Mouse (Mus musculus) layer of hippocampus, adult 18-20 months (tissue): ENCODE results near the gene Zfp12. TPM values are rescaled to one million over a fixed set of nuclear protein-coding genes. Genes with fewer than 3 reads are reported as not detected.

Experiments used
- DNase-seq, 2 experiments: peaks; one replicate each; pipeline ENCODE4 v3.0.0; 2022; ENCODE audit warnings: low spot score in 2 of 2
- total RNA-seq, 2 experiments: library from RNA; stranded (reverse); gene quantifications; 2 replicates each; pipeline ENCODE4 v1.2.3; 2021

Gene Zfp12
- total RNA-seq, 2 experiments from 2014 or later = 31.6 to 36.7 TPM

DNA sequence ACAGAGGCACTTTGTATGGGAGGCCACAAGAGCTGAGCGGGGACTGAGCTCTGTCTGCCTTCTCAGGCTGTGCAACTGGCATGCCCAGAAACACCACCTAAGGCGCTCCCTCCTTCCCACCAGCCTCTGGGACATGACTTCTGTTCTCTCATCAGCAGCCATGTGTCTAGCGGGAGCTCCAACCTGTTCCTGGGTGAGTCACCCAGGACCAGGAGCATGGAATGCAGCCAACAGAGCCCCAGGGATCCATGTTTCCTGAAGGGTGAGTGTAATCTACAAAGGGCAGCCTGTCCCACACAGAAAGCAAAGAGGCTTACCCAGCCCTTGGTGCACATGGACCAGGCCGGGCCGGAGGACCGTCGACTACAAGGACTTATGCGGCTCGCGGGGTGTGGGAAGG, 29.7 kb downstream of the Zfp12 start:
- peak in 1 of 2 experiments; percentile 59 for DNase-seq

DNA sequence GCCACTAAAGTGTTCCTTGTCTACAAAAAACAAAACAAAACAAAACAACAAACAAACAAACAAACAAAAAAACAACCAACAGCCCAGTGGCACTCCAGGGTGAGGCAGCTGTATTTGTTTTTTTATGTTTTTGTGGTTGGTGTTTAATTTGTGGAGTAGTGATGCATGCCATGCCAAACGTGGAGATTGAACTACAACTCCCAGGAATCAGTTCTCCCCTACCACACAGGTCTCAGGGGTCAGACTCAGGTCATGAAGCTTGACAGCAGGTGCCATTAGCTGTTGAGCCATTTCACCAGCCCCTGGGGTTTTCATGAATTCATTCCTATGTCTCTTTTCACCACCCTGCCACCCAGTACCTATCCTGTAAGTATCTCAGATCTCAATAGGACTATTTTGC, 30.4 kb downstream of the Zfp12 start:
- no peak for DNase-seq

DNA sequence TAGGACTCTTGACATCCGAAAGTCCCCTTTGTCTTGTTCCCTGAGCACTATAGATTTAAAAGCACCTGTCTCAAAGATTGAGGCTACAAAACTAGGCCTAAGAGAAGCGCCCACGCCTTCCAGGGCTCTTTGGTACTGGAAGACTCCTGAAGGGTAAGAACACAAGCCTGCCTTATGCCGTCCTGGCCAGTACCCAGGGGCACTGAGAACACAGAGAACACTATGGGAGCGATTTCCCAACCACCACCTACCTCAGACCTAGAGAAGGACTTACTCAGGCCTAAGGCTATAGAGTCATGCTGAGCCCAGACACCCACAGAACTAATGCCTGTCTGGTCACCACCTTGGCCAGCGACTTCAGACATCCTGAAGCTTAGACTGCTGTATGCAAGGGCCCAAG, 31.8 kb downstream of the Zfp12 start:
- DNase-seq = no peak

DNA sequence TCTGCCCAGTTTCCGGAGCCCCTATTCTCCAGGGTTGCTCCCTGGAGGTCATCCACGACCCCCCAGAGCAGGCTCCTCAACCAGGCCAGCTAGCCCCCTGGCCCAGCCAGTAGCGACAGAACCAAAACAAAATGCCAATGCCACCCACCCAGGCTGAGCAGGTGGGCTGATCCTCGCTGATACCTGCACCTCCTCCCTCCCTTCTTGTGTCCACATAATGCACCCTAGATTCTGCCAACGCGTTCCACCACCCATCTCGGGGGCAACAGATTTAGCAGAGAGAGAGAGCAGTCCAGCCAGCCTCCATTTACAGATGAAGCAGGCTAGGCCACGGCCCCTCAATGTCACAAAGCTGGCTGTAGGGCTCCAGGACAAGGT, 34.0 kb downstream of the Zfp12 start:
- DNase-seq = no peak

DNA sequence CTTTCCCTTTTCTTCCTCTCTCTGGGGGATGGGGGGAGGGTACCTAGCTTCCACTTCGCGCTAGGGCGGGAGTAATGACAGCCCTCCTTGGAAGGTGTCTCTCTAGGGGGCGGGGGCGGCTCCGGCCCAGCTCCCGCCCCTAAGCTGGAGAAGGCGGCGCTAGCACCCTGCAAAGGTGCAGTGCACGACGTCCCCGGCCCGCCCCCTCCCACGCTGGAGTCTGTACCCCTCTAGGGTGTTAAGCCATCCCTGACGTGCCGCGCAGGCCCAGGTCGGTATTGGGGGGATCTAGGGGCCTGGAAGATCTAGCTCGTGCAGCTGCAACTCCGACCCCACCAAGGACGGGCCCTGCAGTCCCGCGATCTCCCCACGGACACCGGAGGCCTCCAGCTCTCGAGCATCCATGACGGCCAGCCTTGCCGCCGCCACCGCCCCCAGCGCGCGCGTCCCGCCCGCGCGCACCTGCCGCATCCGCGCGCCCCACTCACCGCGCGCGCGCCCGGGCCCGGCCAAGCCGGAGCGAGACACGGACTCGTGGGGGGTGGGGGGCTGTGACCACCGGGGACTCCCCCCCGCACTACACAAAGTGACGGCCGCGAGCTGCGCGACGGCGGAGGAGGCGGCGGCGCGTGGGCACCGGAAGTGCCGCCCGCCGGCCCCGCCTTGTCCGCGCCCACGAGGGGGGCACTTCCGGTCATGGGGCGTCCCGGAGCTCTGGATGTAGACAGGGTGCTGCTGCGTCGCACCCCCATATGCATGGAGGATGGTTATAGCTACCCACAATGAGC, 34.6 kb downstream of the Zfp12 start, which contains the start of gene Zfp316:
Zfp316 (minus strand) TSS at position 660 of the 788 bp plus-strand sequence.
- DNase-seq = peak; percentile 60 to 73

DNA sequence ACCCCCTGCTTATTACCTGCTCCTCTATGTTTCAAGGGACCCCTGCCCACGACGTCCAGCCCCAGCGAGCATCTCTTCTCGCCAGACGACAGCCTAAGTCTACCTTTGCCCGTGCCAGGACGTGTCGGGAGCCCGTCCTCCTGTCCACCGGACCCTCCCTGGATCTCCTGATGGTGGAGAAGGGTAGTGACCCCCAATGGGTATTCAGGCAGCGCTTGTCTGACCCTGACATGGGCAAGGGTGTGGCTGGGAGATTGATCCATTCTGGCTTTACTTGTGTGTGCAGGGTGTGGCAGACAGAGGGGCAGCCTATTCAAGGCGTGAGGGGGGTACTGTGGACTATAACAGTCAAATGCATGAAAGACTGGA, 35.2 kb downstream of the Zfp12 start:
- DNase-seq = no peak

DNA sequence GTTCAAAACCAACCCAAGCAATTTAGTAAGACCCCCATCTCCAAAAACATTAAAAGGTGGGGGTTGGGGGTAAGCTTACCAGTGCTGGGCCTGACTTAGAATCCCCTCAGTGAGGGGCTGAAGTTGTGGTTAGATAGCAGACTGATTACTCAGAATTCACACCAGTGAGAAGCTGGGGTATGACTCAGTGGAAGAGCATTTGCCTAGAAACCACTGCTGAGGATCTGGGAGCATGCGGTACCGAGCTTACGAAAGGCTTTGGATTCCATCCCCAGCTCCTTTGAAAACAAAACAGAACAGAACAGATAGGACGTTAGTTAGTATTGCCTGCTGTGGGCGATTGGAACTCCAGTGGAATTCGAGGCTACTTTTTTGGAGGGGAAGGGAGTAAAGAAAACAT, 36.7 kb downstream of the Zfp12 start:
- DNase-seq = peak in 1 of 2 experiments; percentile 74

DNA sequence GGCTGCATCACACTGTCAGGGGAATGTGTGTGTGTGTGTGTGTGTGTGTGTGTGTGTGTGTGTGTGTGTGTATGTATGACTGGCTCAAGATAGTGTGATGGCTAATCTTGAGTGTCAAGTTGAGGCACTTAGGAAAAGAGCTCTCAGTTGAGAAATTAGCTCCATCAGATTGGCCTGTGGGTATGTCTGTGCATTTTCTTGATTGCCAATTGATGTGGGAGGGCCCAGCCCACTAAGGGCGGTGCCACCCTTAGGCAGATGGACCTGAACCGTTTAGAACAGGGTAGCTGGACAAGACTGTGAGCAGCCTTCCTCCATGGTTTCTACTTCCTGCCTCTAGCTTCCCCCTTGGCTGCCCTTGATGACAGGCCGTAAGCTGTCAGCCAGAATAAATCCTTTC, 37.1 kb downstream of the Zfp12 start:
- DNase-seq = no peak

DNA sequence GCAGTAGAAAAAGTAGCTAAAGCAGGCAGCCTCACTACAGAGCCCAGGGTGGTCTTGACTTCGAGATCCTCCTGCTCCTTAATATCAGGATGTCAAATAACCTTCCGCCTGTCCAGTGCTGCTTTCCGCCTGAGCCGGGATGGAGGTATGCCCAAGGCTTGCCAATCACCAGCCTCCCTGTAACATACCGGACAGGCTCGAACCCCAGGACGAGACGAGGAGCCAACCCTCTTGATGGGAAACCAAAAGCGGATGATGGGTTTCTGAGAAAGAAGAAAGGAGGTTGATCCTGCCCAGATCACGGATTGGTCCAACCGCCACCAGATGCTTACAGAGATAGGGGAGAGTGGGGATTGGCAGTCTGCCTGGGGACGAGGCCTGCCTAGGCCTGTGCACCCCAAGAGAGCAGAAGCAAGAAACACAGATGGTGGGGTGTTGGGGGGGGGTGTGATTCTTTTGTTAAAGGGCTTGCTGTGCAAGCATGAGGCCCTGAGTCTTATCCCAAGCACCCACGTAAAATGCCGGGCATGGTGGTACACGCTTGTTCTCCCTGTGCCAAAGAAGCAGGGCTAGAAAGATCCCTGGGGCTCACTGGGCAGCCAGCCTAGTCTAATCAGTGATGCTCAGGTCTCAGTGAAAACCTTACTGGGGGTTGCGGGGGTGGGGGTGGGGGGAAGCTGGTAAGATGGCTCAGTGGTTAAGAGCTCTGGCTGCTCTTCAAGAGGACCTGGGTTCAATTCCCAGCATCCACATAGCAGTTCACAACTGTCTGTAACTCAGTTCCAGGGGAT, 37.8 kb downstream of the Zfp12 start:
- no peak for DNase-seq

DNA sequence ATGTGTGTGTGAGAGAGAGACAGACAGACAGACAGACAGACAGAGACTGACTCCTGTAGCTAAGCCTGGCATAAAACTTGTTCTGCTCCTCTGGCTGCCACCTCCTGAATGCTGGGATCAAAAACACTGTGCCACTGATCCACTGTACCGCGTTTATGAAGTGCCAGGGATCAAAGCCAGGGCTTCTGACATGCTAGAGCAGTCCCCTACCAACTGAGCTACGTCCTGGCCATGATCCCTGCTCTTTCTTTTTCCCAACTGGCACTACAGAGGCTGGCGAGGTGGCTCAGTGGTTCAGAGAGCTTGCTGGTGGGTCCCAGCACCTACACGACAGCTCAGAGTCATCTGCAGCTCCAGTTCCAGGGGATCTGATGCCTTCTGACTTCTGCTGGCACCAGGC, 40.8 kb downstream of the Zfp12 start:
- DNase-seq = no peak

DNA sequence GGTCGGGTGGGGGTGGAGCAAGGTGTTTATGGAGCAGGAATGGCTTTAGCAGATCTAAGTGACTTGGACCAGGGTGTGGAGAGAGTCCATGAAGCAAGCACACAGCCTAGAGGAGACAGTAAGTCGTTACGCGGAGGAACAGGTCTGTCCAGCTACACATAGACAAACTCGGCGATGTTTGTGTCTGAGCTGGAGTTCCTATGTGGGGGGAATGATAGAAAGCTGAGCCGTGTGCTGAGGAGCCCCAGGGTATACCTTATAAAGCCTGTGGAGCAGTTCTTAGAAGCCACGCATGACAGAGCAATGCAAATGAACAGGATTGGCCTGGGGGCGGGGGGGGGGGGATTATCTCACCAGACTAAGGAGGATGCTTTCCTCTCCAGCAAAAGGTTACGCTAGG, 44.3 kb downstream of the Zfp12 start:
- no peak for DNase-seq

DNA sequence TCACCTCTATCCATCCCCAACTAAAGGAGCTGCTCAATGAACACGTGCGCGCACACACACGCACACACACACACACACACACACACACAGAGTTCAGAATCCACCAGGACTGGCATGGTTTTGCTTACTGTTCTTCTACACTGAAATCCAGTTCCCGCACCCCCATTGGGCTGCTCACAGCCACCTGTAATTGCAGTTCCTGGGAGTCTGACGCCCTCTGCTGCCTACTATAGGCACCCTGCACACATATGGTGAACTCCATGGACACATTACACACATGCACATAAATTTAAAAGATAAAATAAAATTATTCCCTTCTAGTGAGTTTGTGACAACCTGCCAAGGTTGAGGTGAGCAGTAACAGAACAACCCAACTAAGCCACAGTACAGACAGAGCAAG, 49.8 kb downstream of the Zfp12 start:
- DNase-seq = no peak

DNA sequence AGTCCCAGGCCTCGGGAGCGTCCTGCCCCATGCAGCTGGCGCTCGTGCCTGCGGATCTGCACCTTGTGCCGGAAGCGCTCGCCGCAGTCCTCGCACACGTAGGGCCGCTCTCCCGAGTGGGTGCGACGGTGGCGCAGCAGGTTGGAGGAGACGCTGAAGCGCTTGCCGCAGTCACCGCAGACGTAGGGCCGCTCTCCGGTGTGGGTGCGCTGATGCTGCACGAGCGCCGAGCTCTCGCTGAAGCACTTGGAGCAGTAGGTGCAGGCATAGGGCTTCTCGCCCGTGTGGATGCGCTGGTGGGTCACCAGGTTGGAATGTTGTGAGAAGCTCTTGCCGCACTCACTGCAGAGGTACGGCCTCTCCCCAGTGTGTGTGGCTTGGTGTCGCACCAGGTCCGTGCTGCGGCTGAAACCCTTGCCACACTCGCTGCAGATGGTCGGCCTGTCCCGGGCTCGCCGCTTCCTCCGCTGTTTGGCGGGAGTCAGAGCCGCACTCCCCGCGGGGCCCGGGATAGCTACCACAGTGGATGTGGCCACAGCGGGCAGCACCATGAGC, 52.9 kb downstream of the Zfp12 start:
- DNase-seq = no peak

DNA sequence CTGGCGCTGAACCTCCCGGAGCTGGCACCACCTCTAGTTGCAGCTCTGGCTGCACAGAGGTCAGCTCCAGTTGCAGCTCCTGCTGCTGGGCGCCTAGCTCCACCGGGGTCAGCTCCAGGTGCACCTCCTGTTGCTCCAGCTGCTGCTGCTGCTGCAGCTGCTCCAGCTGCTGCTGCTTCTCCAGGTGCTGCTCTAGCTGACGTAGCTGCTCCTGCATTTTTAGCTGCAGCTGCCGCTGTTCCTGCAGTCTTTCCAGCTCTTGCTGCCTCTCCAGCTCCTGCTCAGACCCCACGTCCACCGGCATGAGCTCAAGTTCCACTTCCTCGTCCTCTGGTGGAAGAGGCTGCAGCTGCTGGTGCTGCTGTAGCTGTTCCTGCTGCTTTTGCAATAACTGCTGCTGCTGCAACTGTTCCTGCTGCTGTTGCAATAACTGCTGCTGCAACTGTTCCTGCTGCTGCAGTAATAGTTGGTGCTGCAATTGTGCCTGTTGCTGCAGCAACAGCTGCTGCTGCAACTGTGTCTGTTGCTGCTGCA, 53.5 kb downstream of the Zfp12 start:
- no peak for DNase-seq

DNA sequence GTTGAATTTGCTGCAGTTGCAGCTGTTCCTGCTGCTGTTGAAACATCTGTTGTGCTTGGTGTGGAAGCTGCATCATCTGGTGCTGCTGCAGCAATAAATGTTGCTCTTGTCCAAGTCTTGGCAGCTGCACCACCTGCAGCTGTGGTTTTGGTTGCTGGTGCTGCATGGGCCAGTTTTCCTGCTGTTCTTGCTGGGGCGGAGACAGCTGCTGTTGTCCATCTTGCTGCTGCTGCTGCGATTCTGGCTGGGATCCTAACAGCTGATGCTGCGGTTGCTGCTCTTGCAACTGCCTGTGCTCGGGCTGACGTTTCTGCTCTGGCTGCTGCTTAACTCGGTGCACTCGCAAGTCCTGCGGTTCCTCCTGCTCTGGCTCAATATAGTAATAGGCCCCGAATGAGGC, 54.3 kb downstream of the Zfp12 start:
- DNase-seq = no peak

DNA sequence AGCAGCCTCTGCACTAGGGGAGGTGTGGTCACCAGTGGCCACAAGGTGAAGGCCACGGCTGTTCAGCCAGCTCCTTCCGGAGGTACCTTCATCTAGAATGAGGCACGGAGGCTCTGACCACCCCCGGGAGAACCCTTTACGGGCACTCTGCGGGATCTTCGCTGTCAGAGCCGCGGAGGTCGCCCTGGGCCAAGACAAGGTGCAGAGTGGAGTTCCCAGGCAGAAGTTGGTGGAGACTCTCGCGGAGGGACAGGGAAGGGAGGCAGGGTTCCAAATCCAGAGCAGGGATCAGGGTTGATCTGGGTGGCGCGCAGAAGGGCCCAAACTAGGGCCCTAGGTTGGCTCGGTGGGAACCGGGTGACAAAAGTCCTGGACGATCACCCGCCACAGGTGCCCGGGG, 57.9 kb downstream of the Zfp12 start:
- DNase-seq = no peak

DNA sequence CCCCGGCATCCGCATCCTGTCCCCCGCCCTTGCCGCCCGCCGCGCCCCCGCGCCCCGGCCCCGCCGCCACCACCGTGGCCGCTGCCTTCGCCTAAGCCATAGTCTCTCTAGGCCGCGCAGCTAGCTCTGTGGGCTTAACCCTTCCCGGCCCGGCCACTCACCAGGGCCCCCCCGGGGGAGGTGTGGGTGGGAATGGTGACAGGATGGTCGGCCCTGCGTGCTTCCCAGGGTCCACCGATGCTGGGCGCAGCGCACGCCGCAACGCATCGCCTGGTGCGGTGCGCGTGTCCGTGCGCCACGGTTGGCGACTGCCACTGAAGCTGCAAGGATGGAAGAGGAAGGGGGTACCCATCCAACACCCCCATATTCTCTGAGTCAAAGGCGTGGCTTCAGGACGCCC, 58.4 kb downstream of the Zfp12 start, which contains the start of gene Zfp853:
Zfp853 (minus strand) TSS at position 220 of the 400 bp plus-strand sequence.
- no peak for DNase-seq

DNA sequence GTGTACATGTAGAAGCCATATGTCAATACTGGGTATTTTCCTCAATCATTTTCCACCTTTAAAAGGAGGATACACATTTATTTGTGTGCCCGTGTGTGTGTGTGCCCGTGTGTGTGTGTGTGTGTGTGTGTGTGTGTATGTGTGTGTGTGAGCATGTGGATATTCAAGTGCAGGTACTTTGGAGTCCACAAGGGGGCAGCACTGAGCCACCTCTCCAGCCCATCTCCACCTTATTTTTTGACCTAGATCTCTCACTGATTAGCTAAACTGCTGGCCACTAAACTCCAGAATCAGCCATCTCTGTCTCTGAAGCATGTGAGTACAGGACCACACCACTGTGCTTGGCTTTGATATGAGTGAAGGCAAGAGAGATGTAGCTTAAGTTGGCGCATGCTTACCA, 59.9 kb downstream of the Zfp12 start:
- no peak for DNase-seq

DNA sequence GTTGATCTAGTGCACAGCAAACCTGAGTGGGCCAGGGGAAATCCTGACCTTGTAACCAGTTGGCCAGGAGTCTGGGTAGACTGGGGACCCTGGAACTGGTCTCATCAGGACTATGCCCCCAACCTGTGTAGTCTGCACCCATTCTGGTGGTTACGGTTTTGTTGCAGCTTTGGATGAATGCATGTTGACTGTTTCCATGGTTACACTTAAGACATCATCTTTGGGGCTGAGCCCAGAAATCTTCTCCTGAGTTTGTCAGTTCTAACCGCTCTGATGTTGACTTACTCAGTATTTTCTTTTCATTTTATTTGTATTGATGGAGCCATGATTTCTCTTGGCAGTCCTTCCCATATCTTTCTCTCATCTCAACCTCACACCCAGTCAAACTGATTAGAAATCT, 60.4 kb downstream of the Zfp12 start:
- no peak for DNase-seq

DNA sequence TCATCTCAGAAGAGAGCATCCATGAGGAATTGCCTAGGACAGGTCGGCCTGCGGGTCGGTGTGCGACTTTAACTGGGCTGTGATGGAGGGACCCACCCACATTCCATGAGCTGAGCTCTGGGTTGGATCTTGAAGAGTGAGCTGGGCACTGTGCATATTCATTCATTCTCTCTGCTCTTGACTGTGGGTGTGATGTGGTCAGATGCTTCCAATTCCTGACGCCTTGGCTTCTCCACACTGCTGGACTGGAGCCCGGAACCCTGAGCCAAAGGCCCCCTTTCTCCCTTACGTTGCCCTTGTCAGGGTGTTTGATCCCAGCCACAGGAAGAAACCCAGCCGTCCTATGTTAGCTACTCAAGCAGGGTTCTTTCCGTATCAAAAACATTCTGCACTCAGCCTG, 63.0 kb downstream of the Zfp12 start:
- DNase-seq = no peak

DNA sequence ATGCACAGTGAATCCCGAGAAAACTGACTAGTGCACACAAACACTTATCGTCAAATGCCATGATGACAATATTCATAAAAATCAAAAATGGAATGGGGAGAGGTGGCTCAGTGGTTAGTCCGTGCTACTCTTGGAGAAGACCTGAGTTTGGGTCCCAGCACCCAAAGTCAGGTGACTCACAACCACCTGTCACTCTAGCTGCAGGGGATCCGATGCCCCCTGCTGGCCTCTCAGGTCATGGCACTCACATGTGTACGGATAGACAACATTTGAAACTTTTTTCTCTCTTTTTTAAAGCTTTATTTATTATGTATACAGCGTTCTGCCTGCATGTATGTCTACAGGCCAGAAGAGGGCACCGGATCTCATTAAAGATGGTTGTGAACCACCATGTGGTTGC, 63.4 kb downstream of the Zfp12 start:
- DNase-seq = no peak
